Mouse (Mus musculus) urinary bladder, postnatal 25 days (tissue): ENCODE data around the gene Pimreg.
A peak's percentile ranks its signal among the peaks of the same experiment; 100 is the strongest.

Source experiments
- DNase-seq: peaks from one replicate; pipeline ENCODE4 v3.0.0; 2022; ENCODE audit warnings: low spot score

The Pimreg gene

GRCm38 (mm10) chr11:72041768-72042607, at the start of gene Pimreg:
TSS of gene Pimreg (plus strand) at chr11:72042032.
- DNase-seq: peak; percentile 73

GRCm38 (mm10) chr11:71992438-71992837, 49.4 kb upstream of the Pimreg start:
- no peak for DNase-seq

GRCm38 (mm10) chr11:71995968-71996511, 45.8 kb upstream of the Pimreg start:
- DNase-seq: peak; percentile 43

GRCm38 (mm10) chr11:71996805-71997204, 45.0 kb upstream of the Pimreg start:
- DNase-seq: no peak

- DNase-seq: no peak
Observed at GRCm38 (mm10) chr11:72000194-72000593, 41.6 kb upstream of the Pimreg start.

GRCm38 (mm10) chr11:72002138-72002853, 39.5 kb upstream of the Pimreg start:
- peak; percentile 27 for DNase-seq

GRCm38 (mm10) chr11:72003171-72003570, 38.7 kb upstream of the Pimreg start:
- no peak for DNase-seq

- no peak for DNase-seq
Observed at GRCm38 (mm10) chr11:72005547-72005946, 36.3 kb upstream of the Pimreg start.

GRCm38 (mm10) chr11:72010367-72010766, 31.5 kb upstream of the Pimreg start:
- DNase-seq: no peak

- DNase-seq: no peak
Observed at GRCm38 (mm10) chr11:72010940-72011722, 30.7 kb upstream of the Pimreg start.

GRCm38 (mm10) chr11:72011955-72012354, 29.9 kb upstream of the Pimreg start:
- DNase-seq: no peak

- no peak for DNase-seq
Observed at GRCm38 (mm10) chr11:72014674-72015073, 27.2 kb upstream of the Pimreg start.

GRCm38 (mm10) chr11:72016518-72017252, 25.1 kb upstream of the Pimreg start:
- no peak for DNase-seq

- no peak for DNase-seq
Observed at GRCm38 (mm10) chr11:72017253-72017601, 24.6 kb upstream of the Pimreg start.

GRCm38 (mm10) chr11:72021015-72021414, 20.8 kb upstream of the Pimreg start:
- no peak for DNase-seq

GRCm38 (mm10) chr11:72022827-72023226, 19.0 kb upstream of the Pimreg start:
- DNase-seq: no peak

GRCm38 (mm10) chr11:72023581-72023980, 18.3 kb upstream of the Pimreg start:
- DNase-seq: no peak

GRCm38 (mm10) chr11:72024193-72024781, 17.5 kb upstream of the Pimreg start:
- peak; percentile 60 for DNase-seq

- DNase-seq: no peak
Observed at GRCm38 (mm10) chr11:72025843-72026242, 16.0 kb upstream of the Pimreg start.

- DNase-seq: no peak
Observed at GRCm38 (mm10) chr11:72026516-72026915, 15.3 kb upstream of the Pimreg start.

GRCm38 (mm10) chr11:72027836-72028235, 14.0 kb upstream of the Pimreg start:
- DNase-seq: no peak
